Comparison of ENCODE assay signal across 9 mouse cellular contexts in genomic region chr1:63272125-63272675, GRCm38 (mm10). TPM values are rescaled to one million over a fixed set of nuclear protein-coding genes. Genes with fewer than 3 reads are reported as not detected.
A peak's percentile ranks its signal among the peaks of the same experiment; 100 is the strongest.
DNase-seq lines count a peak whose midpoint lies in the region; ATAC-seq lines count a peak whose summit lies in the region.
"Had no signal": no experiment of that assay in that cellular context is flagged by ENCODE, and none has a peak within 500 bp of the region (broad histone marks: within the 10 kb centered on the region; RNA-seq: fewer than 3 reads in every experiment).

No protein-coding gene starts in this region.

- intact Hi-C loops in heart, postnatal 14 days (cut with DNase I): no loop called here

- 0 out of 4 replicates have a peak, but pooled peaks cover 0 to 3% of the 10 kb centered on the region in 2 experiments for H3K4me1 ChIP-seq in heart, embryonic 14.5 days (ENCODE audit: control insufficient read depth in 2 of 2, insufficient read depth in 2 of 2, low read length in 2 of 2)
- H3K4me1 ChIP-seq in forebrain, embryonic 16.5 days (replicated peaks; ENCODE audit: control insufficient read depth, insufficient read depth, low read length): no peaks in the 10 kb centered on the region; the same call in 1 of the 2 replicates
- H3K4me1 ChIP-seq in midbrain, embryonic 11.5 days (ENCODE audit: control insufficient read depth, insufficient read depth, low read length): peaks cover 6% of the 10 kb centered on the region

- no peak overlapping the region for H3K27ac ChIP-seq in heart, embryonic 14.5 days (replicated peaks in 1 of 2; ENCODE audit: control insufficient read depth in 1 of 2, insufficient read depth in 1 of 2, low read depth in 2 of 2, low read length in 2 of 2)
- no peak overlapping the region for H3K27ac ChIP-seq in forebrain, embryonic 16.5 days (ENCODE audit: low read length)
- H3K27ac ChIP-seq in midbrain, embryonic 11.5 days (ENCODE audit: low read depth, low read length): no peak overlapping the region

- WGBS in heart, embryonic 14.5 days: 29% methylated on average over 8 of the region's 8 CpGs
- WGBS in forebrain, embryonic 16.5 days: 14% methylated on average over 8 of the region's 8 CpGs
- WGBS in midbrain, embryonic 11.5 days: 30% methylated on average over 8 of the region's 8 CpGs

- peak overlapping the region; percentile 75 for H3K4me2 ChIP-seq in heart, embryonic 14.5 days (ENCODE audit: low read length)
- peak overlapping the region; percentile 51 for H3K4me2 ChIP-seq in forebrain, embryonic 16.5 days (ENCODE audit: low read length)
- peak overlapping the region; percentile 60 for H3K4me2 ChIP-seq in midbrain, embryonic 11.5 days

- H3K4me3 ChIP-seq in heart, embryonic 14.5 days (ENCODE audit: control insufficient read depth in 1 of 2, insufficient read depth in 1 of 2, low read depth in 1 of 2, low read length in 2 of 2): peak overlapping the region in 1 of 2 experiments; percentile 61; a peak in 1 of 4 replicates
- H3K4me3 ChIP-seq in forebrain, embryonic 16.5 days (replicated peaks; ENCODE audit: low read length): peak overlapping the region; percentile 60; the same call in 1 of the 2 replicates
- H3K4me3 ChIP-seq in midbrain, embryonic 11.5 days (ENCODE audit: low read depth, low read length): peak overlapping the region; percentile 62

- H3K9me3 ChIP-seq in heart, embryonic 14.5 days (ENCODE audit: control insufficient read depth, low read length): no peaks in the 10 kb centered on the region
- no peaks in the 10 kb centered on the region for H3K9me3 ChIP-seq in forebrain, embryonic 16.5 days (ENCODE audit: control insufficient read depth, low read length)
- H3K9me3 ChIP-seq in midbrain, embryonic 11.5 days (ENCODE audit: control insufficient read depth, low read length): no peaks in the 10 kb centered on the region

- ATAC-seq in heart, embryonic 14.5 days (ENCODE audit: insufficient number of reproducible peaks, insufficient read depth, low FRiP score, low read depth): no peak
- ATAC-seq in forebrain, embryonic 16.5 days: no peak
- ATAC-seq in midbrain, embryonic 11.5 days (ENCODE audit: low FRiP score): no peak

- DNase-seq in heart, postnatal 14 days: no peak
- peak; percentile 40 for DNase-seq in embryo, embryonic 10 days (ENCODE audit: low spot score)
- DNase-seq in midbrain, embryonic 11.5 days (ENCODE audit: low spot score, missing footprints): peak; percentile 94
- DNase-seq in thymus, postnatal 0 days (ENCODE audit: low spot score): no peak
- no peak for DNase-seq in frontal cortex, postnatal 25 days (ENCODE audit: low spot score in 2 of 2)
- no peak for DNase-seq in urinary bladder, postnatal 4 days (ENCODE audit: low spot score in 2 of 2)
- DNase-seq: kidney, adult 8-10 months had no signal

- H3K27me3 ChIP-seq in heart, embryonic 14.5 days (ENCODE audit: control insufficient read depth, insufficient read depth, low read length): peaks cover 73% of the 10 kb centered on the region
- H3K27me3 ChIP-seq in forebrain, embryonic 16.5 days (replicated peaks; ENCODE audit: control insufficient read depth, insufficient read depth, low read length): peaks cover 28% of the 10 kb centered on the region
- peaks cover 69% of the 10 kb centered on the region for H3K27me3 ChIP-seq in midbrain, embryonic 11.5 days (ENCODE audit: control insufficient read depth, insufficient read depth, low read length)

- no peak overlapping the region for H3K9ac ChIP-seq in heart, embryonic 14.5 days (ENCODE audit: low read length)
- H3K9ac ChIP-seq in forebrain, embryonic 16.5 days (replicated peaks; ENCODE audit: low read depth, low read length): no peak overlapping the region
- H3K9ac ChIP-seq in midbrain, embryonic 11.5 days (ENCODE audit: low read length): no peak overlapping the region

- H3K36me3 ChIP-seq in heart, embryonic 14.5 days (ENCODE audit: control insufficient read depth, insufficient read depth, low read length): no peaks in the 10 kb centered on the region
- no peaks in the 10 kb centered on the region for H3K36me3 ChIP-seq in forebrain, embryonic 16.5 days (ENCODE audit: control insufficient read depth, insufficient read depth)
- H3K36me3 ChIP-seq in midbrain, embryonic 11.5 days (ENCODE audit: control insufficient read depth, insufficient read depth, low read length): no peaks in the 10 kb centered on the region

RNA-seq across cellular contexts. Expression of gene Zdbf2, which starts 0.9 kb away (rescaled TPM):
- 7.5 and 8.7 TPM in 2 replicates for polyA plus RNA-seq in heart, embryonic 14.5 days (2014; fragmentation: Nextera tagmentation; extraction: Ambion mirVana)
- 1 to 10 TPM; 1.3 to 1.4 TPM for total RNA-seq in heart, postnatal 14 days (2021)
- polyA plus RNA-seq in forebrain, embryonic 16.5 days (2015; fragmentation: Nextera tagmentation; extraction: Ambion mirVana): 24.4 and 29.0 TPM in 2 replicates
- 16.5 and 17.5 TPM in 2 replicates for polyA plus RNA-seq in midbrain, embryonic 11.5 days (2014; fragmentation: Nextera tagmentation; extraction: Ambion mirVana)
- 0.32 and 0.34 TPM in 2 replicates for polyA plus RNA-seq in thymus, postnatal 0 days (2015; fragmentation: Nextera tagmentation; extraction: Ambion mirVana)

RNA-seq across cellular contexts. Expression of gene Gpr1, which starts 57.9 kb away (rescaled TPM):
- 0.09 and 0.20 TPM in 2 replicates for polyA plus RNA-seq in heart, embryonic 14.5 days (2014; fragmentation: Nextera tagmentation; extraction: Ambion mirVana)
- total RNA-seq in heart, postnatal 14 days (2021): under 1 TPM; 0.36 to 0.59 TPM
- 0.36 and 0.56 TPM in 2 replicates for polyA plus RNA-seq in forebrain, embryonic 16.5 days (2015; fragmentation: Nextera tagmentation; extraction: Ambion mirVana)
- polyA plus RNA-seq in midbrain, embryonic 11.5 days (2014; fragmentation: Nextera tagmentation; extraction: Ambion mirVana): 0.08 and 0.22 TPM in 2 replicates
- 0.31 and 0.44 TPM in 2 replicates for polyA plus RNA-seq in thymus, postnatal 0 days (2015; fragmentation: Nextera tagmentation; extraction: Ambion mirVana)

Comparison
In these comparisons a context has a peak if more than half of its experiments do, and no peak if none do; other contexts are left out.
1. DNase-seq: peak in embryo, embryonic 10 days (single experiment) and midbrain, embryonic 11.5 days (single experiment); none in heart, postnatal 14 days (0 of 2), thymus, postnatal 0 days (single experiment), frontal cortex, postnatal 25 days (0 of 2) and urinary bladder, postnatal 4 days (0 of 2).
2. Peak in every context shown above with its lines, with median percentiles within 50 percentile points of each other: H3K4me2 ChIP-seq.